Mouse (Mus musculus): ENCODE measurements around the gene Lgals7. TPM values are rescaled to one million over a fixed set of nuclear protein-coding genes. Genes with fewer than 3 reads are reported as not detected.
"Not testable (repeated sequence)": the region's sequence is repeated elsewhere in the genome, so short reads cannot be mapped to it uniquely, and the experiment has no call there.

The Lgals7 gene
- polyA plus RNA-seq, 1 experiment: not detected

DNA sequence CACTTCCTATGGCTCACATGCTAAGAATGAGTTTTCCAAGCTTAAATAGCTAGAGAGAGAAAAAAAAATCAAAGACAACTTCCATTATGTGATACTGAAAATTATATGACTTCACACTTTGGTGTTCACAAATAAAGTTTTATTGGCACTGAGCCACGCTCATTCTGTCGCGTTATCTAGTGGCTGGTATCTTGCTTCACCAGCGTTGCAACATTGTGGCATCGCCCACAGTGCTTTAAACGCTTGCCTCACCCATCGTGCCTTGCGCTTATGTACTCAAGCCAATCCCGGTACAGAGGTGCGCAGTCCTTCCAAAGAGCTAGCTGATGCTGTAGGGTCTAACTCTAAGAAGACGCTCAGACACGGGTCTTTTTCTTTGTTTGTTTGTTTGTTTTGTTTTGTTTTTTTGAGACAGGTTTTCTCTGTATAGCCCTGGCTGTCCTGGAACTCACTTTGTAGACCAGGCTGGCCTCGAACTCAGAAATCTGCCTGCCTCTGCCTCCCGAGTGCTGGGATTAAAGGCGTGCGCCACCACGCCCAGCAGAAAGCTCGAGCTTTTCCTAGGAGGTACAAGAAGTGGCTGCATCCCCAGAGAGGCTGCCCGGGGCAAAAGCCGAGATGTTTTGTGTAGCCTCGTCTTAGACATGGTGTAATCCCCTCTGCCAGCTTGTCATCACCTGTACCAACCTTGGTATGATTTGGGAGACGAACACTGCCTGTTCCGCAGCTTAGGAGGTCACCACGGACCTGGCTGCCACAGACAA is 7.4 kb downstream of the Lgals7 start:
- H3K4me3 ChIP-seq (ENCODE audit: insufficient read depth, low read length): no peak overlapping the region
- H3K27ac ChIP-seq (ENCODE audit: insufficient read depth, low read depth, low read length): no peak overlapping the region
- peaks cover 11% of the 10 kb centered on the region for H3K4me1 ChIP-seq (ENCODE audit: control insufficient read depth, insufficient read depth, low read length)
- no peak for TF ChIP-seq POLR2A (IDR thresholded peaks at IDR 0.05; ENCODE audit: borderline replicate concordance, low read depth, low read length)
- TF ChIP-seq CTCF (IDR thresholded peaks at IDR 0.05; ENCODE audit: low read depth, low read length): no peak

DNA sequence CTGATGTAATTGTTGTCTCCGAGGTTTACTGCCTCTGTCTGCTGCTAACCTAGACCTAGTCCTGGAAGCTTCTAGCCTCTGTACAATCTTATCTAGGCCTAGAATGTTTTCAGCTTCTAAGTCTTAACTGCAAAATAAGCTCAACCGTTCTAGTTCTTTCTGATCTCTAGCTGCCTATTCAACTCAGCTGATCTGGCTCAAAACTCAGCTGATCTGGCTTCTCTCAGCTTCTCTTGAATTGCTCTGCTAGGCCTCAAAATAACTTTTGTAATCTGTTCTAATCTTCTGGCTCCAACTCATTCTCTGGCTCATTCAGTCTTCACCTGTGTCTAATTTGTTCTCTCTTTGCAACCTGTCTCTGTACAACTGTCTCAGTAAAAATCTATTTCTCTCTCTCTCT is 10.9 kb downstream of the Lgals7 start:
- Histone ChIP-seq H3K4me3 (ENCODE audit: insufficient read depth, low read length) (no peak overlapping the region), H3K27ac (ENCODE audit: insufficient read depth, low read depth, low read length) (no peak overlapping the region), H3K4me1 (ENCODE audit: control insufficient read depth, insufficient read depth, low read length) (no peaks in the 10 kb centered on the region; the same call in 1 of the 2 replicates)
- TF ChIP-seq POLR2A (IDR thresholded peaks at IDR 0.05; ENCODE audit: borderline replicate concordance, low read depth, low read length) (no peak), CTCF (IDR thresholded peaks at IDR 0.05; ENCODE audit: low read depth, low read length) (no peak)

DNA sequence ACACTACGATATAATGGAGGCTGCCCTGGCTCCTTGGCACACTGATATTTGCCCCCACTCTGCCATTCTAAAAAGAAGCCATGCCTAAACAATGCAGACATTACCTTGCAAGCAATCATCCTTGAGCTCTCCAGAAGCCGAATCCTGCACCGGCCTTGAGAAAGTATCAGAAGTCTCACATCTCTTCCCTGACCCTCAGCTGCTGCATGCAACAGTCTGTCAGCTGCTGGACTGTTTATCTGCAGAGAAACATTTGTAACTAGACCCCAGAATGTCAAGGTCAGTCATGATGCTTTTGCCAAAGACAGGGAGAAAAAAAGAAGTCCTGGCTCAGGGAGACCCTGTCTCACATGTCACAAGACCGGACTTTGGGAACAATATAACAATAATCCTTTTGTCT is 12.4 kb downstream of the Lgals7 start:
- Histone ChIP-seq H3K27ac (ENCODE audit: insufficient read depth, low read depth, low read length) (no peak overlapping the region), H3K4me3 (ENCODE audit: insufficient read depth, low read length) (no peak overlapping the region), H3K4me1 (ENCODE audit: control insufficient read depth, insufficient read depth, low read length) (no peaks in the 10 kb centered on the region)
- TF ChIP-seq POLR2A (IDR thresholded peaks at IDR 0.05; ENCODE audit: borderline replicate concordance, low read depth, low read length): no peak
- TF ChIP-seq CTCF (IDR thresholded peaks at IDR 0.05; ENCODE audit: low read depth, low read length): no peak

- TF ChIP-seq POLR2A (IDR thresholded peaks at IDR 0.05; ENCODE audit: borderline replicate concordance, low read depth, low read length) (no peak), CTCF (IDR thresholded peaks at IDR 0.05; ENCODE audit: low read depth, low read length) (no peak)
- Histone ChIP-seq H3K4me3 (ENCODE audit: insufficient read depth, low read length) (no peak overlapping the region), H3K4me1 (ENCODE audit: control insufficient read depth, insufficient read depth, low read length) (no peaks in the 10 kb centered on the region), H3K27ac (ENCODE audit: insufficient read depth, low read depth, low read length) (no peak overlapping the region)
Measured at GRCm38 (mm10) chr7:28877155-28877554, 13.5 kb downstream of the Lgals7 start.

DNA sequence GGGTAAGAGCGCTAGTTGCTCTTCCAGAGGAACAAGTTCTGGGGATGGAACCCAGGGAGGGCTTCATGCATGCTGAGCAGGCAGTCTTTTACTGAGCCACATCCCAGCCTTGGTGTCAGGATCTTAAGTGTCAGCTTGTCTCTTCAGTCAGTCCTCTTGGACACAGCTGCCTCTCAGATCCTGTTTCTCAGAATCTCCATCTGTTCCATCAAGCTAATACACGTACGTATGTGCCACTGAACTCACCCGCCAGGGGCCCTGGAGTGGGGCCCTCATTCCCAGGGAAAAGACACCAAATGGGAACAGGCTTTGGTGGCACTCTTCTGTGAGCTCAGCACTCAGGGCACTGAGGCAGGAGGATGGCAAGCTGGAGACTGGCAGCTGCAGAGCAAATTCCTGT is 14.2 kb downstream of the Lgals7 start:
- no peak overlapping the region for H3K27ac ChIP-seq (ENCODE audit: insufficient read depth, low read depth, low read length)
- no peak overlapping the region for H3K4me3 ChIP-seq (ENCODE audit: insufficient read depth, low read length)
- no peak for TF ChIP-seq POLR2A (IDR thresholded peaks at IDR 0.05; ENCODE audit: borderline replicate concordance, low read depth, low read length)
- no peak for TF ChIP-seq CTCF (IDR thresholded peaks at IDR 0.05; ENCODE audit: low read depth, low read length)
- H3K4me1 ChIP-seq (ENCODE audit: control insufficient read depth, insufficient read depth, low read length): no peaks in the 10 kb centered on the region

DNA sequence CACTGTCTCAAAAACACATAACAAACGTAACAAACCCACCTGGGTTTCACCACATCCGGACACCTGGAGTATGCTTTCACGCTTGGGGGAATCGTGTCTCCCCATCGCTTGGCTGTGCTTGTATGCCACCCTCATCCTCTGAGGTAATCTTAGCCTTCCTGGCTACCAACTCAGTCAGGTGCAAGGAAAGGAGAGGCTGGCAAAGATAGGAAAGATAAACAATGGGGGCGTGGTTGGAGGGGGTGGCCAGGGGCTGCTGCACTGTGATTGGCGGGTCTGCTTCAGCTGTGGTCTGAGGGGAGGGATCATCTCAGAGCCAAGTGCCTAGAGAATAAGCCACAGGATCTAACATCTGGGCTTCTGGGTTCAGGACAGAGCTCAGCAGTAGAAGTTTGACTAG is 16.0 kb downstream of the Lgals7 start:
- no peak overlapping the region for H3K4me3 ChIP-seq (ENCODE audit: insufficient read depth, low read length)
- no peak for TF ChIP-seq POLR2A (IDR thresholded peaks at IDR 0.05; ENCODE audit: borderline replicate concordance, low read depth, low read length)
- no peak for TF ChIP-seq CTCF (IDR thresholded peaks at IDR 0.05; ENCODE audit: low read depth, low read length)
- H3K4me1 ChIP-seq (ENCODE audit: control insufficient read depth, insufficient read depth, low read length): no peaks in the 10 kb centered on the region
- no peak overlapping the region for H3K27ac ChIP-seq (ENCODE audit: insufficient read depth, low read depth, low read length)

- H3K4me1 ChIP-seq (ENCODE audit: control insufficient read depth, insufficient read depth, low read length): no peaks in the 10 kb centered on the region
- no peak overlapping the region for H3K4me3 ChIP-seq (ENCODE audit: insufficient read depth, low read length)
- H3K27ac ChIP-seq (ENCODE audit: insufficient read depth, low read depth, low read length): no peak overlapping the region
- TF ChIP-seq CTCF (IDR thresholded peaks at IDR 0.05; ENCODE audit: low read depth, low read length) (no peak), POLR2A (IDR thresholded peaks at IDR 0.05; ENCODE audit: borderline replicate concordance, low read depth, low read length) (no peak)
Measured at GRCm38 (mm10) chr7:28880554-28880953, 16.9 kb downstream of the Lgals7 start.

GRCm38 (mm10) chr7:28881199-28881598 is 17.5 kb downstream of the Lgals7 start, which contains the start of gene Capn12:
Gene Capn12, plus strand, starts transcription at chr7:28881422.
- no peak for TF ChIP-seq CTCF (IDR thresholded peaks at IDR 0.05; ENCODE audit: low read depth, low read length)
- no peak for TF ChIP-seq POLR2A (IDR thresholded peaks at IDR 0.05; ENCODE audit: borderline replicate concordance, low read depth, low read length)
- no peaks in the 10 kb centered on the region for H3K4me1 ChIP-seq (ENCODE audit: control insufficient read depth, insufficient read depth, low read length)
- H3K4me3 ChIP-seq (ENCODE audit: insufficient read depth, low read length): no peak within 1 kb of the TSS
- H3K27ac ChIP-seq (ENCODE audit: insufficient read depth, low read depth, low read length): no peak within 1 kb of the TSS

DNA sequence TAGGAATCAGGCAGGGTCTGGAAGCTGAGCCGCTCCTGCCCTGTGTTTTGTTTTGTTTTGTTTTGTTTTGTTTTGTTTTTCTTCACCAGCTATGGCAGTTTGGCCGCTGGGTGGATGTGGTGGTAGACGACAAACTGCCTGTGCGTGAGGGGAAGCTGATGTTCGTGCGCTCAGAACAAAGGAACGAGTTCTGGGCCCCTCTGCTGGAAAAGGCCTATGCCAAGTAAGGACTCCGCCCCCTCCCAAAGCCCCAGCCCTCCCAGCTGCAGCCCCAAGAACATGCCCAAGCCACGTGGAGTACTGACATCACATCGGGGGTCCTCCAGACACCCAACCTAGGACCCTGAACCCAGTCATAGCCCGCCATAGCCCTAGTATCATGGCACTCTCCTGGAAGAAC is 19.4 kb downstream of the Lgals7 start:
- Histone ChIP-seq H3K27ac (ENCODE audit: insufficient read depth, low read depth, low read length) (no peak overlapping the region), H3K4me1 (ENCODE audit: control insufficient read depth, insufficient read depth, low read length) (no peaks in the 10 kb centered on the region), H3K4me3 (ENCODE audit: insufficient read depth, low read length) (no peak overlapping the region)
- TF ChIP-seq CTCF (IDR thresholded peaks at IDR 0.05; ENCODE audit: low read depth, low read length) (no peak), POLR2A (IDR thresholded peaks at IDR 0.05; ENCODE audit: borderline replicate concordance, low read depth, low read length) (no peak)

DNA sequence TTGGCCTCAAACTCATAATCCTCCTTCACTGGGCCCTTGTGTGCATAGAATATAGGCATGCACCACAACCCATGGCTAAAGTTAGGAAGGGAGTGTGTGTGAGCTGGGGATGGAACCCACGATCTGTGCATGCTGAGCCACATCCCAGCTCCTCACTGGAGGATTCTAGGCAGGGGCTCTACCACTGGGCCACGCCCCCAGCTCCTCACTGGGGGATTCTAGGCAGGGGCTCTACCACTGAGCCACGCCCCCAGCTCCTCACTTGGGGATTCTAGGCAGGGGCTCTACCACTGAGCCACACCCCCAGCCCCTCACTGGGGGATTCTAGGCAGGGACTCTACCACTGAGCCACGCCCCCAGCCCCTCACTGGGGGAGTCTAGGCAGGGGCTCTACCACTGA is 20.1 kb downstream of the Lgals7 start:
- H3K4me3 ChIP-seq (ENCODE audit: insufficient read depth, low read length); H3K27ac ChIP-seq (ENCODE audit: insufficient read depth, low read depth, low read length); H3K4me1 ChIP-seq (ENCODE audit: control insufficient read depth, insufficient read depth, low read length): not testable (repeated sequence)
